Mouse (Mus musculus) intestine, embryonic 16.5 days (tissue): ENCODE measurements around the gene Bag6. TPM values are rescaled to one million over a fixed set of nuclear protein-coding genes. Genes with fewer than 3 reads are reported as not detected.
A peak's percentile ranks its signal among the peaks of the same experiment; 100 is the strongest.

ENCODE experiments used
- ATAC-seq: fragments of 200-750 bp; cut with Nextera tagmentation; 2 replicates; pipeline ENCODE4 v1.8.0; 2017; ENCODE audit warnings: moderate TSS enrichment, moderate library complexity
- H3K27ac ChIP-seq: fragments of 300-500 bp; sonication (generic); 2 replicates; pipeline ENCODE4 v1.5.1; 2014; ENCODE audit warnings: mild to moderate bottlenecking, low read length
- H3K27me3 ChIP-seq: fragments of 300-500 bp; sonication (generic); replicated peaks from 2 replicates; pipeline ENCODE4 v1.6.1; 2014; ENCODE audit warnings: low read length, control low read depth, mixed read lengths; ENCODE audit not compliant: control insufficient read depth, insufficient read depth
- H3K36me3 ChIP-seq: fragments of 300-500 bp; sonication (generic); 2 replicates; pipeline ENCODE4 v1.6.1; 2014; ENCODE audit warnings: low read length, control low read depth; ENCODE audit not compliant: control insufficient read depth, insufficient read depth
- H3K4me1 ChIP-seq: fragments of 300-500 bp; sonication (generic); 2 replicates; pipeline ENCODE4 v1.6.1; 2014; ENCODE audit warnings: low read length, control low read depth, mixed read lengths; ENCODE audit not compliant: control insufficient read depth, insufficient read depth
- H3K4me2 ChIP-seq: fragments of 300-500 bp; sonication (generic); 2 replicates; pipeline ENCODE4 v1.6.1; 2014; ENCODE audit warnings: low read depth, low read length, control low read depth
- H3K4me3 ChIP-seq: fragments of 300-500 bp; sonication (generic); 2 replicates; pipeline ENCODE4 v1.5.1; 2014; ENCODE audit warnings: mild to moderate bottlenecking, low read length
- H3K9ac ChIP-seq: fragments of 300-500 bp; sonication (generic); 2 replicates; pipeline ENCODE4 v1.6.1; 2014; ENCODE audit warnings: low read depth, low read length
- H3K9me3 ChIP-seq: fragments of 300-500 bp; sonication (generic); 2 replicates; pipeline ENCODE4 v1.6.1; 2016; ENCODE audit warnings: low read length, control low read depth; ENCODE audit not compliant: control insufficient read depth
- WGBS: fragments of 180-500 bp; shearing (Covaris S2); extraction: QIAGEN DNeasy Blood & Tissue Kit; methylation state at CpG from one replicate; pipeline ENCODE4 v1.1.7; 2014; 5-methylcytosine and 5-hydroxymethylcytosine counted together
- polyA plus RNA-seq: library from polyadenylated mRNA; unstranded; fragments of >200 nt; fragmentation: Nextera tagmentation; extraction: Ambion mirVana; gene quantifications from 2 replicates; pipeline ENCODE4 v1.2.1, GENCODE M21; 2015

Gene Bag6
- 37.5 and 41.3 TPM in 2 replicates for polyA plus RNA-seq

- peak within 1 kb of the TSS; percentile 69 for H3K9ac ChIP-seq
- ATAC-seq = peak; percentile 95
- no peaks in the 10 kb centered on the region for H3K27me3 ChIP-seq
- H3K27ac ChIP-seq = peak within 1 kb of the TSS; percentile 84
- peaks cover 8% of the 10 kb centered on the region for H3K36me3 ChIP-seq
- H3K9me3 ChIP-seq = no peaks in the 10 kb centered on the region
- peak within 1 kb of the TSS; percentile 71 for H3K4me3 ChIP-seq
- WGBS = under 1% methylated on average over 65 of the region's 66 CpGs
- peak within 1 kb of the TSS; percentile 64 for H3K4me2 ChIP-seq
- peaks cover 11% of the 10 kb centered on the region; the same call in 1 of the 2 replicates for H3K4me1 ChIP-seq
These were observed at the start of gene Bag6 for GRCm38 (mm10) chr17:35134801-35135590. TSS of gene Bag6 (plus strand) at chr17:35135178.

DNA sequence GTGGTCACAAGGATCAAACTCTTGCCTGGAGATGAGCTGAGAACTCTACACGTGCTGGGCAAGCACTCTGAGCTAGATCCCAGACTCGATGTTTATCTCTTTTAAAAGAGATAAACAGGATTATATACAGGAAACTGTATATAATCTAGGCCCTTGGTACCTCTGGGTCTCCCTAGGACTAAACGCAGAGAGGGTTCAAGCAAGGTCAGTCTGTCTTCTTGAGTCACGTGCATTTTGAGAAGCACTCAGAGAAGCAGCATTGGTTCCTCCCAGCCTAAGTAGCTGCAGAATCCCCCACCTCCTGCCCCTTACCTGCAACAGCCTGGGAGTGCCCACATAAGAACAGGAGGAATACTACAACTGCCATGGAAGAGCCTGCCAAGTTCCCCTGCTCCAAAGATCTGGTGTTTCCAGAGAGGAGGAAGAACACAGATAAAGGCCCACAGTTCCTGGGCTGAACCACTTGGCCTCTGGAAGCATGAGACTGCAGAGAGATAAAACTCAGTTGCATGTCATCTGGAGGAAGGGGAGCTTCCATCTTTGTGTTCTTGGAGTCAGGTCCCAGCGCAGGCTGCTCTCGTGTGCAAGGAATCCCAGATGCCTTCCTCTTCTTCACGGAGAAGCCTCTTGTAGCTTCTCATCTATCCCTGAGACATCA, 49.6 kb upstream of the Bag6 start, which contains the start of gene Ly6g6f:
Ly6g6f (minus strand) TSS at position 403 of the 658 bp plus-strand sequence.
- Histone ChIP-seq H3K4me2 (no peak within 1 kb of the TSS), H3K27ac (no peak within 1 kb of the TSS), H3K9me3 (no peaks in the 10 kb centered on the region), H3K4me3 (no peak within 1 kb of the TSS), H3K27me3 (no peaks in the 10 kb centered on the region), H3K4me1 (peaks cover 4% of the 10 kb centered on the region), H3K36me3 (no peaks in the 10 kb centered on the region), H3K9ac (no peak within 1 kb of the TSS)
- no peak for ATAC-seq
- 75% methylated on average over 7 of the region's 7 CpGs for WGBS

DNA sequence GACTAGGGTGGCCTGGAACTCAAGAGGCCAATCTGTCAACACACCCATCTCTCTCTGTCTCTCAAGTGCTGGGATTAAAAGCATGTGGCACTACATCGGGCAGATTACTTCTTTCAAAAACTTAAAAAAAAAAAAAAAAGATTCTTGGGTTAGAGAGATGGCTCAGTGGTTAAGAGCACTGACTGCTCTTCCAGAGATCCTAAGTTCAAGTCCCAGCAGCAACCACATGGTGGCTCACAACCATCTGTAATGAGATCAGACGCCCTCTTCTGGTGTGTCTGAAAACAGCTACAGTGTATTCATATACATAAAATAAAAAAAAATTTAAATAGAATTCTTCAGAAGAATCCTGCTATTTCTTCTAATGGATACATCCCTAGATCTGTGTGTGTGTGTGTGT, 46.8 kb upstream of the Bag6 start:
- Histone ChIP-seq H3K9ac (no peak overlapping the region), H3K4me3 (no peak overlapping the region), H3K36me3 (0 out of 2 replicates have a peak, but pooled peaks cover 3% of the 10 kb centered on the region), H3K27ac (no peak overlapping the region), H3K9me3 (no peaks in the 10 kb centered on the region), H3K4me1 (peaks cover 7% of the 10 kb centered on the region; the same call in 1 of the 2 replicates), H3K4me2 (no peak overlapping the region), H3K27me3 (no peaks in the 10 kb centered on the region)
- 54% methylated on average over 2 of the region's 2 CpGs for WGBS
- no peak for ATAC-seq

GRCm38 (mm10) chr17:35088825-35089644, 45.9 kb upstream of the Bag6 start, which contains the start of gene Abhd16a:
TSS of gene Abhd16a (plus strand) at chr17:35089263.
- H3K36me3 ChIP-seq = 0 out of 2 replicates have a peak, but pooled peaks cover 3% of the 10 kb centered on the region
- no peaks in the 10 kb centered on the region for H3K9me3 ChIP-seq
- peak within 1 kb of the TSS; percentile 95 for H3K27ac ChIP-seq
- peak; percentile 99 for ATAC-seq
- no peaks in the 10 kb centered on the region for H3K27me3 ChIP-seq
- peak within 1 kb of the TSS; percentile 63 for H3K4me2 ChIP-seq
- H3K4me1 ChIP-seq = peaks cover 7% of the 10 kb centered on the region; the same call in 1 of the 2 replicates
- 2% methylated on average over 66 of the region's 67 CpGs for WGBS
- peak within 1 kb of the TSS; percentile 92 for H3K9ac ChIP-seq
- H3K4me3 ChIP-seq = peak within 1 kb of the TSS; percentile 66

- 63% methylated on average over 8 of the region's 8 CpGs for WGBS
- Histone ChIP-seq H3K9ac (peak overlapping the region; percentile 92), H3K27ac (no peak overlapping the region), H3K4me3 (peak overlapping the region; percentile 66), H3K27me3 (no peaks in the 10 kb centered on the region), H3K36me3 (peaks cover 7% of the 10 kb centered on the region; the same call in 1 of the 2 replicates), H3K4me1 (peaks cover 7% of the 10 kb centered on the region; the same call in 1 of the 2 replicates), H3K9me3 (no peaks in the 10 kb centered on the region), H3K4me2 (peak overlapping the region; percentile 63)
- ATAC-seq = no peak
These were observed 44.6 kb upstream of the Bag6 start for GRCm38 (mm10) chr17:35090166-35090932.

DNA sequence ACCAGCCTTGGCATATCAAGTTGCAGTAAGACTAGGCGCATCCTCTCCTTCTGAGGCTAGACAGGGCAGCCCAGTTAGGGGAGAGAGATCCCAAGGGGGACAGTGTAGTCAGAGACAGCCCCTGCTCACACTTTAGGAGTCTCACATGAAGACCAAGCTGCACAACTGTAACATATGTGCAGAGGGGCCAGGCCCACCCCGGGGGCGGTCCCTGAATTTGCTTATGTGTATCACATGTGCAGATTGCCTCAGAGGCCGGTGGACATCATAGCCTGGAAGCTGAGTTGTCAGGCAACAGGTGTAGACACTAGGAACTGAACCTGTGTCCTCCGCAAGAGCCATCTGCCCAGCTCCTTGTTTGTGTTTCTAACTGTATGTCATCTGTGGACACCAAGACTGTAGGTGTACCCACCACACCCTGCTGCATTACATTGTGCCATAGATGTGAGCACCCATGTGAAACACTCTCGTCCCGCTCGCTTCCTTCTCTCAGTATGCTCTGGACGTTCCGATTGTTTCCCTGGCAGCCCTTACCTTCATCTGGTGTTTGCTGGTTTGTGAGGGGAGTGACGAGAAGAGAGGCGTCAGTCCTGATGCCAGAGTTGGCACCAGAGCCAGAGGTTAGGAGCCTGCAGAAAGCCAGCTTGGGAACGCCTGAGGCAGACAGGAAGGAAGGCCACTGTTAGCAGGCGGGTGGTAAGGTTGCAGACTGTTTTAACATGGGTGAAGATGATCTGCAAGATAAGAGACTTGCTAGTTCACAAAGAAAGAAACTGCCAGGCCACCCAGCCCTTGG, 42.4 kb upstream of the Bag6 start:
- Histone ChIP-seq H3K9ac (no peak overlapping the region), H3K4me3 (no peak overlapping the region), H3K27me3 (no peaks in the 10 kb centered on the region), H3K27ac (no peak overlapping the region), H3K9me3 (no peaks in the 10 kb centered on the region), H3K36me3 (peaks cover 20% of the 10 kb centered on the region), H3K4me2 (no peak overlapping the region), H3K4me1 (peaks cover 7% of the 10 kb centered on the region; the same call in 1 of the 2 replicates)
- WGBS = 89% methylated on average over 14 of the region's 14 CpGs
- no peak for ATAC-seq

DNA sequence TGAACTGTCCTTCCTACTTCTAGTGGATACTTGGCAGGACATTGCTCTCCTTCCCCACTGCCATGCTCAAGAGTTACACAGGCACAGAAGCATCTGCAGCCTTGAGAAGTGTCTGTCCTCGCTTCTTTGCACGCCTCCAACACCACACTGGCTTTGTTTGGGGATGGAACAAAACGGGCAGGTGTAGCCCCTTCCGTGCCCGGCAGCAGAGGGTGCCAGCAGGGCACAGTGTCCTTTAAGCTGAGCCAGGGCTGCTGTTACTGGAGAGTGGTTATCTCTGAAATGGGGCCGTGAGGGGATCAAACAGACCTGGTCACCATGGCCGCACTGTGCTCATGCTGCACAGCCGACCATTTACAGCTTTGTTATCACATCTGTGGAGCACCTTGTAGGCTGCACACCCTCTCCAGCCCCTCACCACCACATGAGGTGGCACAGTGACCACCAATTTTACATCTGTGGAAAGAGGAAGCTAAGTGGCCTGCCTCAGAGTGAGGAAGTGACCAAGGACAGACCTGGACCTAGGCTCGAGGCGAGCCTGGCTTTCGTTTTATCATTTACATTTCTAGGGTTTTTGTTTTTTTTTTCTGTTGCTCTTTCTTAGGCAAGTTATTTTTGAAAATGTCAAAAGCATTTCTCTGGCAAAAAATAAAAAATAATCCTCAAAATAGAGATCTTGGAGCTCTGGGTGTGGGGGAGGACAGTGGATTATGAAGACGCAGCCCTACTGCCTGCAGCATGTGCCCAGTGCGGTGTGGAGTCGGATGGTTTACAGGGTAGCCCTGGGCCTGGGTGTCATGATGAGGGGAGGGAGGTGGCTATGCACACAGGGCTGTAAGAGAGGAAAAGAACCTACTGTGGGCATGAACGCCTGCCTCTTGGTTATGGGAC, 40.3 kb upstream of the Bag6 start:
- Histone ChIP-seq H3K9ac (0 out of 2 replicates have a peak overlapping the region, but pooled peaks have one; percentile 24), H3K27me3 (no peaks in the 10 kb centered on the region), H3K36me3 (peaks cover 20% of the 10 kb centered on the region), H3K9me3 (no peaks in the 10 kb centered on the region), H3K4me3 (no peak overlapping the region), H3K27ac (no peak overlapping the region; the same call in 1 of the 2 replicates), H3K4me1 (peaks cover 11% of the 10 kb centered on the region; the same call in 1 of the 2 replicates), H3K4me2 (no peak overlapping the region)
- 78% methylated on average over 15 of the region's 15 CpGs for WGBS
- no peak for ATAC-seq
